Mouse (Mus musculus) kidney, postnatal 36 days (tissue): ENCODE measurements around the gene Wdr74.

Source experiments
- DNase-seq, 2 experiments: peaks; one replicate each; pipeline ENCODE4 v3.0.0; 2021 to 2022; ENCODE audit warnings: mixed read lengths in 2 of 2

The Wdr74 gene

DNA sequence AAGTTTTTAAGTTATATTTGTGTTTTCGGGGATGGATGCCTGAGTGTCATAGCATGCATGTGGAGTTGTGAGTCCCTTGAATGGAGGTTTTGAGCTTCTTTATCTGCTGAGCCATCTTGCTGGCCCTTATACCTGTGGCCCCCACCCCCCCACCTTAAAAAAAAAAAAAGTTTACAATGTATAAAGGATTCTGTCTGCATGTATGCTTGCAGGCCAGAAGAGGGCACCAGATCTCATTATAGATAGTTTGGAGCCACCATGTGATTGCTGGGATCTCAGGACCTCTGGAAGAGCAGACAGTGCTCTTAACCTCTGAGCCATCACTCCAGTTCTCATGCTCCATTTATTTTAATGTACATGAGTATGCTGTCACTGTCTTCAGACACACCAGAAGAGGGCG lies 11.7 kb downstream of the Wdr74 start:
- DNase-seq: peak in 1 of 2 experiments; percentile 24

DNA sequence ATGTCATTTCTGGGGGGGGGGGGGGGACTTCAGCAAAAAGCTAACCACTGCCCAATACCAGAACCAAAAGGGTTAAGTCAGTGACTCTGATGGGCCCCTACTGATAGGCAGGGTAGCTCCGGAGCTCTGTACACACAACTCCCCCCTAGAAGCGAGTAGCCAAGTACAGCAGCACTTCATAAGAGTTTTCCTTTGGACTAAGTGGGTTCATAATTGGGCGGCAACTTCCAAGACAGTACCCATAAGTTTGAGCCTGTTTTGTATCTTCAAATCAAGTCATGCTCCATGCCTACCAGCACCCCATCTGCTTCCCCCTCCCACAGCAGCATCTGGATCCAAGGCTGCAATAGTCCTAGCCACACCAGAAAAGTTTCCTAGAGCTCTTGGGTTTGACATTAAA lies 20.0 kb downstream of the Wdr74 start:
- no peak for DNase-seq

DNA sequence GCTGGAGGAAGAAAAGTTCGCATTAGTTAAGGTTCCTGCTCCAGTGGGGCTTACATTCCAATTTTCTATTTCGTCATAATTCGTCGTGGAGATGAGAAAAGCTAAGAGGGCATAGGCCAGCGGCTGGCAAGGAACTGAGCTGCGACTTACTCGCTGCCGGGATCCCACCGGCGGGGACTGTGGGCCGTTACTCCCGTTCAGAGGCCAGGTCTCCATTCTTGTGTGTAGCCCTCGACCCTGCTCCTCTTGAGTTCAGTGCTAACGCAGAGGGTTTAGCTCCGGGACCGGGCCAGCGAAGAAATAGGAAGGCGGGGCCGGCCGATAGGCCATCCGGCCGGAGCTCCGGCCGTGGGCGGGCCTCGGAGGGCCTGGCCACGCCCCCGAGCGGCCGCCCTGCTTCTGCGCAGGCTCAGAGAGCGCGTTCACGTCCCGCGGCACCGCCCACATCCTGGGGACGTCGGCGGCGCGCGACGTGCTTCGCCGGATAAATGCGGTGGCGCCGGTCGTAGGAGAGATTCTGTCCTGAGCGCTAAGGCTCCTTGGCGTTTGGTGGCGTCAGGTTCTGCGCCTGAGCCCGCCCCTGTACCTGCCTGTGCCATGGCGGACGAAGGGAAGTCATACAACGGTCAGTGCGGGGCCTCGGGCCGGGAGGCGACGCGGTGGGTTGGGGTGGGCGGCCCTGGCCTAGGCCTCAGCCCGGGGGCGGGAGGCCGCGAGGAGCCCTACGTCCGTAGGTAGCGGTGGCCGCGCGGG lies 21.2 kb downstream of the Wdr74 start, which contains the start of gene Nxf1:
TSS of gene Nxf1 (plus strand) at position 439 of the 753 bp plus-strand sequence.
- peak; percentile 93 to 98 for DNase-seq

DNA sequence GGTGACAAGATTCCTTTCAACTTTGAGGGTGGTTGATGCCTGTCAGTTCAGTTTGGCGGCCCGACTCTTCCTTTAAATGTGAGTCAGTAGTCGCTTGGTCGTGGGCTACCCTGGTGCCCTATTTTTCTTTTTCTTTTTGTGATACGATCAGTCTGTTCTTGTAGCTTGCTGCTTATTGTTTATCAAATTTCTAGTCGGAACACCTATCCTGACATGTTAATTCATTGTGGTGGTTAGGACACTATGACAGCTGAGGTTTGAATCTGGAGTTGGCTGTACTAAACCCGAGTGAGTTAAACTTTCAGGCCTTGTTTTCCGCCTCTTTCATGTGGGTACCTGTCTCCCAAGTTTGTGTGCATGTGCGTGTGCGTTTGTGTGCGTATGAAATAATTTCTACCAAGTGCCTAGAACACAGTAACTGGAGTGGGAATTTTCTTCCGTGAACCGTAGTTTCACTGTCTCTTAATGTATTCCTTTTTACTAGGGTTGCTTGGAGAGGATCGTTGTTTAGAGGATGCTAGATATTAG lies 21.9 kb downstream of the Wdr74 start:
- DNase-seq: no peak

DNA sequence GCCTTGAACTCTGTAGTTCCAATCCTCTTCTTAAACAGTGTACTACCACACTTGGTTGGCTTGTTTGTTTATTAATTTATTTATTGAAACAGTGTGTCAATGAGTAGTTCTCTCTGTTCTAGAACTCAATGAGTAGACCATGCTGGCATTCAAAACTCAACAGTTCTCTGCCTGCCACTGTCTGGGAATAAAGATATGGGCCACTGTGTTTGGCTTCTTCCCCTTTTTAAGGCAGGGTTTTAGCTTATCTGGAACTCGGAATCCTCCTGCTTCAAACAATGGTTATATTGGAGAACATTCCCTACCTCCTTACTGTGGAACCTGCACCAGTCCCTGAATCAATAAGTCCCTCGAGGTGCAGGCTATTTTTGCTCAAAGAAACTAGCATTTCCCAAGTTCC lies 23.3 kb downstream of the Wdr74 start:
- no peak for DNase-seq

DNA sequence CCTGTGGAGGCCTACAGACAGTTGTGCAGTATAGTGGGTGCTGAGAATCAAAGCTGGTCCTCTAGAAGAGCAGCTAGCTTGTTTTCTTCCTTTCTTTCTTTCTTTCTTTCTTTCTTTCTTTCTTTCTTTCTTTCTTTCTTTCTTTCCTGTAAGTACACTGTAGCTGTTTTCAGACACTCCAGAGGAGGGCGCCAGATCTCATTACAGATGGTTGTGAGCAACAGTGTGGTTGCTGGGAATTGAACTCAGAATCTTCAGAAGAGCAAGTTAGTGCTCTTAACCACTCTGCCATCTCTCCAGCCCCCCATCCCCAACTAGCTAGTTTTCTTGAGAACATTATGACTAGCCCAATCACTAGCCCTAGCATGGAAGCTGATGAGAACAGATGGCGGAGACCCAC lies 25.1 kb downstream of the Wdr74 start:
- peak in 1 of 2 experiments; percentile 30 for DNase-seq

DNA sequence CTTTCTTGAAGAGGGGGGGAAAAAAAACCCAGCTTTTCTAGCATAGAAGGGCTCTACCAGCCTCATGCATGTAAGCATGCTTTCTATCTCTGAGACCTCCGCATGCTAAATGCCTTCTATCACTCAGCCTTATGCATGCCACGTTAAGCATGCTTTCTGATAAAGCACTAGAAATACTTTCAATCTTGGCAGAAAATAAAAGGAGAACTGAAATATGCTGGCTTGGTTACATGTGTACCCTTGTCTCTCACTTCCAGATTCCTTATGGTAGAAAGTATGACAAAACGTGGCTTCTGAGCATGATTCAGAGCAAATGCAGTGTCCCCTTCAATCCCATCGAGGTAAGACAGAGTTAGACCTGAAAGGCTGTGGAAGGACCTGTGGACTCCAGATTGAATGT lies 27.6 kb downstream of the Wdr74 start:
- DNase-seq: no peak

DNA sequence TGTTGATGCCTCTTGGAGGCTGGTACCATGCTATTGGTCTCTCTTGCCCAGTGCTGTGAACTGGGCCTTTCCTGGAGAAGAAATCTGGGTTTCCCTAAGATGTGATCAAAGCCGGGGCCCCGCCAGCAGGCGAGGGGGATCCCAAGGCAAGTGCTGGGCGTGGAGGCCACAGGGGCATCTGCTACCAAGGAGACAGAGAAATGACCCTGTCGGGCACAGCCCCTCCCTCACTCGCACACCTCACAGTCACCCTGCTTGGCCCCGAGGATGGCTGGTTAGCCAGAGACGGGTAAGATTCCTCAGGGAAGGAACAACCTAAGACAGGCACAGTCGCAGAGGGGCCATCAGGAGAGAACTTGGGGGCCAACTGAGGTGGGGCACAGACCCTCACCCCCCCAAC lies 29.9 kb downstream of the Wdr74 start:
- no peak for DNase-seq

DNA sequence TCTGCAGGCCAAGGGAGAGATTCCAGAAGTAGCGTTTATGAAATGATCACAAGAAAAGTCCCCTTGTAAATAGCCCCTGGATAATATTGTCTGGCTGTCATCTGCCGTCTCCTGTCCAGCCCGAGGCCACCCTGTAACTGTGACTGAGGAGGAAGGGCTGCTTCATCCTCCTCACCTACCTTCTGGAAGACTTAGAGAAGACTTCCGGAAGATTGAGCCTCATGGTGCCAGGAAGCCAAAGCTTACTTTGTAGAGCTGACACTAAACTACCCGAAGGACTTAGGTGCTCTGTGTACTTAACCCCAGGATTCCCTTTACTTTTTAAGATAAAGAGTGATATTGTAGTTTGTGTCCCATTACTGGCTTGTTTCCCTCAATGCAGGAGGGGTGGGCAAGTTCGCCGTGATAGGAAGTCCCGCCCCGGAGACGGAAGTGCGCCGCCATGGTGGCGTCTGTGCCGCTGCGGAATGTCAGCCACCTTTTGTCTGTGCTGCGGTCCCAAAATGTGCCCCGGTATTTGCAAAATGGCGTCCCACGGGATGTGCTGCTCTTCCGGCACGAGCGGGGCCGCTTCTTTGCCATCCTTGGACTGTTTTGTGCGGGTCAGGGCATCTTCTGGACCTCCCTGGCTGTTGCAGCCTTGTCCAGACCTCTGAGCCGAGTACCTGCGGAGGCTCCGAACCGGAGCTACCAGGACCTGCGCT lies 35.1 kb downstream of the Wdr74 start, which contains the start of gene Tmem223:
TSS of gene Tmem223 (plus strand) at position 430 of the 704 bp plus-strand sequence.
- peak; percentile 85 to 92 for DNase-seq

DNA sequence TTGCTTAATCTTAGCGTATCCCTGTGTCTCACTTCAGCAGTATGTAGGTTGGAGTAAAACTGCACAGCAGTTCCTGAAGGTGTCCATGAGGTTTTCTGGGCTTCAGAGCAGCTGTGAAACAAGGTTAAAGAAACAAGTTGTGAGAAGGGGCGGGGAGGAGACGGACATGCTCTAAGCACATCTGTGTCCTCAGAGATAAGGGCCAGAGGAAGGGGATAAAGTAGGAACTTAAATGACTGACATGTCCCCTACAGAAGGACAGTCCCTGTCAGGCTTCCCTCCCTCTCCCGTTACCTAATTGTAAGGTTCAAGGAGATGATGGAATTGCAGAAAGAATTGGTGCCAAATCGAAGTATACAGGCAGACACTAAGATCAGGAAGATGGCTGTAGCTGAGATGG lies 37.4 kb downstream of the Wdr74 start:
- no peak for DNase-seq

DNA sequence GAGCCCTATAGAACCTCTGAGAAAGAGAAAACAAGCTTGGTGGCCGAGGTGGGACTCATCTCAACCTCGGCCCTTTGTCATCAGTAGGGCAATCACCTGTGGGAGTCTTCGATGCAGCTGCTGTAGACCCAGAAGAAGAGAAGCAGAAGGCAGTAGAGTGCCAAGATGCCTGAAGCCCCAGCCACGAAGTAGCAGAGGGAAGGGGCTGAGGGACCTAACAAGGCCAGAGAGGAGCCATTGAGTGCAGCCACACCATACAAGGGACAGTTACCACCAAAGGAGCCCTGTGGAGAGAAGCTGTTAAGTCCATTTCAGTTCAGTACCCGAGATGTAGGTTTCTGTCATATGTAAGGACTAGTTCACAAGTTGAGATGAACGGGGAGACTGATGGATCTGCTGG lies 37.8 kb downstream of the Wdr74 start:
- DNase-seq: no peak

DNA sequence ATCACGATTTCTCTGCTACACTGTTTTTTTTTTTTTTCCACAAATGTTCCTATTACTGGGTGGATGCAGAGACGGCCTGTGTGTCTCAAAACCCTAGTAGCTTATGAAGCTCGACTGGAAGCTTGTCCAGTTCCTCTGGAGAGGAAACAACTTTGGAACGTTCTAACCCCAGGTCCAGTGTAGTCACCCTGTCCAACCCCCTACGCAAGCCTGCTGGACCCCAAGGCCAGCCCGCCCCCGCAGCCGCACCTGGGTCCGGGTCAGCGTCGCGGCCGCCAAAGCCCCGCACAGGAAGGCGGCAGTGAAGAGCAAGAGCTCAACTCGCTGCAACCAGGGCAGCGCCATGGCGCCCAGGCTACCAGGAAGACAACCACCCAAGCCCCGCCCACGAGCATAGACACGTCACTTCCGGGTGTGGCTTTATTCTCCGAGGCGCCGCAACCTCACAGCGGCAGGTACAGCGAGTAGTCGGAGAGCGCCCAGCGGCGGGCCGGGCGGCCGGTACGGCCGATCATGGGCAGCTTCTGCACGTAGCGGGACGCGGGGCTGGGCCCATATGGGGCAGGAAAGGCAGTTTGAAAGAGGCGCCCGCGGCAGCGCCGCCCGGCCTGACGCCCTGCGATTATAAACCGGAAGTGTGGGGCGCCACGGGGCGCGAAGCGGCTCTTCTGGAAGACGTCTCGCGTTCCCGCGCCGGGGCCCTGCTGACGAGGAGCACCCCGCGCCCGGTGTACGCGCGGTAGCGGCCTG lies 38.6 kb downstream of the Wdr74 start, which contains the start of gene Tmem179b:
TSS of gene Tmem179b (minus strand) at position 382 of the 750 bp plus-strand sequence.
- peak; percentile 96 to 98 for DNase-seq

DNA sequence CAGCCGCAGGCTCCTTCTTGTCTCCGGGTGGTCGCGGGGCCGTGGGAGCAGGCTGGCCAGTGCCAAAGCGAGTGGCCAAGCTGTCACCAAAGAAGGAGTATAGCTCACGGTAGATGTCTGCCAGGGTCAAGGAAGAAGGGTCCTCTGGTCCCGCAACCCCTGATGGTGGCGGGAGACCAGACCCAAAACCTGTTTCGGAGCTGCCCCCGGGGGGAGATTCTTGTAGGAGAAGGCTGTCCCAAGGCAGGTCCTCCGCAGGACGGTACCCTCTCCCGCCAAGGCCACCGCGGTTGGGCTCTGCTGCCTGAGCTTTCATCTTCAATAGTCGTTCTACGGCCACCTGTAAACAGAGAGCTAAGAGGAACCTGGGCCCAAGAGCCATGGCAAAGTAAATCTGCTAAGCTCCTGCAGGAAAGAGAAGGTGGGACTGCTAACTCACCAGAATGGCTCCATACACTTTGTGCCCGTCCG lies 39.4 kb downstream of the Wdr74 start:
- no peak for DNase-seq

DNA sequence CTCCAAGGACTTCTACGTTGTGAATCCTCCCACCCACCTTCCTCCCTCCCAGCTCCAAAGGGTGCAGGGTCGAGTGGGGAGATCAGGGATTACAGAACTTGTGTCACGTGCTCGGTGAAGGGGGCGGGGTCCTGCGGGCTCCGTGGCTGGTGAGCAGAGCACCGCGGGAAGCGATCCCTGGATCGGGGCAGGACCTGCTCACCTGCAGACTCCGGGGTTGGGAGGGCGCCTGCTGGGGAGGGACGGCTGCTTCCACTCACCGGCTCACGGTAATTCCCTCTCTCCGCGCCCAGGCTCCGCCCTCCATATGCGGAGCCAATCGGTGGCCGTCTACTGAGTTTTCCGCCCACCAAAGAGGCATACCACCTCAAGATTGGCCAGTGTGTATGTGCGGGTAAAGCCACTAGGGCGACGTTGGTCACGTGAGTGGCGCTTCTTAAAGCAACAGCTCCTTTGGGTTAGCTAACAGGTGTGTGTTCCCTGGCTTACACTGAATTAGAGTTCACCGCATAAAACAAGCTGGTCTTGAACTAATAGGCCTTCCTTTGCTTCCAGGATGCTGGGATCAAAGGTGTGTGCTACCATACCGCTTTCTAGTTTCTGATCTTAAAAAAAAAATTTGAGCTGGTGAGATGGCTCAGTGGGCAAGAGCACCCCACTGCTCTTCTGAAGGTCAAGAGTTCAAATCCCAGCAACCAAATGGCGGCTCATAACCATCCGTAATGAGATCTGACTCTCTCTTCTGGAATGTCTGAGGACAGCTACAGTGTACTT lies 50.6 kb downstream of the Wdr74 start, which contains the start of gene Taf6l:
TSS of gene Taf6l (minus strand) at position 410 of the 774 bp plus-strand sequence.
- peak; percentile 96 to 98 for DNase-seq

DNA sequence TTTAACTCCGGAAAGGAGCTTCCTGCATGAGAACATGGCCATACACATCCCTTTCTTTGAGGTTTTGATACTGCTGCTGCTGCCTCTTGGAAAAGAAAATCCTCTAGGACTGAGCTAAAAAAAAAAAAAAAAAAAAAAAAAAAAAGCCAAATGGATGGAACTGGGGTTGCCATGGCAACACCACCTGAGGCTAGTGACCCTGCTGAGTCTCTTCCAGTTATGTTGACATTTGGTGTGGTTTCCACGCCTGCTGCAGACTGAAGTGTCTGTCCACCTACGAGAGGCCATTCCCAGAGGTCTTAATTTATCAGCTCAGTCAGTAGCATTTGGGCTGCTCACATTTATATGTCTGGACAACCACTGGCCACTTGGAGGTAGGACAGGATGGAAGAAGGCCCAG lies 52.9 kb downstream of the Wdr74 start:
- DNase-seq: no peak

DNA sequence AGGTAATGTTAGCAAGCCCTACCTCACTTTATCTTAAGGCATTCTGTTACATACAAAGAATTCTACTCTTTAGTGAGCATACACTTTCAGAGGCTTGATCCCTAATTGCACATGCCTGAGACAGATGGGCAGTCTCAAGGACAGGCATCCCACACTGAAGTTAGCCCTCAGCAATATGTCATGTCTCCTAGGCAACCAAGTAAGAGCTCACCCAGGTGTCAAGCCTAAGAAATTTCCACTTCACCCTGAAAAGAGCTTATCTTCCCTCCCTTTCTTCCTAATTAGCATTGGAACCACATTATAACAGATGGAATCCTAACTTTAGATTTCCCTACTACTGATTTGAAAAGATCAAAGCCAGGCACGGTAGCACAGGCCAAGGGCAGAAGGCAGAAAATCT lies 53.5 kb downstream of the Wdr74 start:
- no peak for DNase-seq

DNA sequence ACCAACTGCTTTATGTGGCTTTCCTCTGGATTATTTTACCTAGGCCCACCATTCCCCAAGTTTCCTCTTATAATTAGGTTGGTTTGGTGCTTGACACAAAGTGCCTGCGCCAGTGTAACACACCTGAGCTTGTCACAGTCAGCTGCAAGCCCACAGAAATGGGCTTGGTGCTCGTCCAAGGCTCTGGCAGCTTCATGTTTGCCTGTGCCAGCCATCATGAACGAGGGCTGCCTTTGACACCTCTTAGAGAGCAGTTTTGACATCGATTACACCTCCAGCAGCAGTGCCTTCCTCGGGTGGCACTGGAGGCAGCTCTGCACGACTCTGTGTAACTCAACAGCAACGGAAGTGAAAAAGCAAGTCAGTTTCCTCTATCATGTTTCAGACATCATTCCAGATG lies 54.5 kb downstream of the Wdr74 start:
- DNase-seq: no peak
